Mouse (Mus musculus): ENCODE measurements at regions not wholly inside any gene's neighbourhood (a gene's known extent, or its start where the extent isn't known, plus 50 kb on each side); places are given as distances from the start of the nearest gene placed in this dataset.

DNA sequence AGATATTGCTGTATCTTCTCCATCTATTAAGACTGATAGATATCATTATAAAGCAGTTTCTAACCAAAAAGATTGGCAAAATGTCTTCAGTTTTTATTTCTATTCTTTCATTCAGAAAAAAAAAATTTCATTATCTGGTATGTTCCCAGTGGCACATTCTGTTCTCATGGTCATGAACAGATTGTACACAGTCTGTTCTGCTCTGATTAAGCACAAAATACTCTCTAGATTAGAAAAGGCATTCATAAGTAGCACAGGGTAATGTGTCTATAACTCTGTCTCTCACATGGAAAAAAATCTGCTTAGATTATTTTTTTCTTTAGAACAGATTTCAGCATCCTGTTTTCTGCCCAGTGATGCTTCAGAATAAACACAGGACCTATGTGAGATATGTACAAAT, 306.3 kb upstream of the Gm21830 start:
- no peak for DNase-seq

DNA sequence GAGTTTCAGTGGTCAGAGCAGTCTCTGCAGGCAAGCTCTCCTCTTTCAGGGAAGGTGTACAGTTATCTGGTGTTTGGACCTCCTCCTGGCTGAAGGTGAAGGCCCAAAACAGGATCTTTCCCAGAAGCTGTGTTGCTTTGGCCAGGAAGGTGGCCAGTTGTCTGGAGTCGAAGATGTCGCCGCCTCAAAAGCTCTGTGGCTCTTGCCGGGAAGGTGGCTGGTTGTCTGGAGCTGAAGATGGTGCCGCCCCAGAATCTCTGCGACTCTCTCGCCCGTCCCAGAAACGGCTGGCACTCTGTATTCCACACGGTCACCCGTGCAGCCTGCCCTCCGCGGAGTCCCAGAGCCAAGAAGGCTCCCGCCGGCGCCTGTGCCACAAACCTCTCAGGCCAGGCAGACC, 304.7 kb upstream of the Scn7a start:
- DNase-seq, result peak; percentile 1

DNA sequence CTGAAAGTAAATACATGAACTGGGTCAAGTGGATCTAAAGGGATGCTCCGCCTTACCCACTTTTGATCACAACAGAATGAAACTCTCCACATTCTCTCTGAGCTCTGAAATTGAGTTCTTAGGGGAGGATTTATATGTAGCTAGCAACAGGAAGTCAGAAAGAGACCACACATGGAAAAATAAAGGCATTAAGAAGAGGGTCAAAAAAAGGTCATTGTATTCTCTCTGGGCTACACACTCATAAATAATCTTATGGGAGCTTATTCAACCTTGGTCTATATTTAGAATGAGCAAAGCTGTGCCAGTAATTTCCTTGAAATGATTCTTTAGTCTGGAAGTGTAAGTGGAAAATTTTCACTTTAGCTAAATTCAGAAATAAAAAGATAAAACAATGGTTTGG, 284.2 kb upstream of the Scn7a start:
- DNase-seq, result no peak
